Mouse (Mus musculus) hindbrain, embryonic 13.5 days (tissue): ENCODE measurements at regions not wholly inside any gene's neighbourhood (a gene's known extent, or its start where the extent isn't known, plus 50 kb on each side); places are given as distances from the start of the nearest gene placed in this dataset.

ENCODE experiments used
- ATAC-seq: fragments of 200-750 bp; cut with Nextera tagmentation; 2 replicates; pipeline ENCODE4 v1.8.0; 2017; ENCODE audit warnings: moderate TSS enrichment; ENCODE audit not compliant: low FRiP score
- H3K27ac ChIP-seq: fragments of 300-500 bp; sonication (generic); 2 replicates; pipeline ENCODE4 v1.5.1; 2015; ENCODE audit warnings: inconsistent platforms, mild to moderate bottlenecking, moderate library complexity
- H3K27me3 ChIP-seq: fragments of 300-500 bp; sonication (generic); 2 replicates; pipeline ENCODE4 v1.6.1; 2015; ENCODE audit warnings: mild to moderate bottlenecking, inconsistent platforms
- H3K36me3 ChIP-seq: fragments of 300-500 bp; sonication (generic); 2 replicates; pipeline ENCODE4 v1.6.1; 2015; ENCODE audit warnings: mild to moderate bottlenecking, inconsistent platforms
- H3K4me1 ChIP-seq: fragments of 300-500 bp; sonication (generic); replicated peaks from 2 replicates; pipeline ENCODE4 v1.6.1; 2015; ENCODE audit warnings: inconsistent platforms
- H3K4me2 ChIP-seq: fragments of 300-500 bp; sonication (generic); 2 replicates; pipeline ENCODE4 v1.6.1; 2015; ENCODE audit warnings: inconsistent platforms, mild to moderate bottlenecking, moderate library complexity
- H3K4me3 ChIP-seq: fragments of 300-500 bp; sonication (generic); 2 replicates; pipeline ENCODE4 v1.5.1; 2015; ENCODE audit warnings: mild to moderate bottlenecking, inconsistent platforms
- H3K9ac ChIP-seq: fragments of 300-500 bp; sonication (generic); 2 replicates; pipeline ENCODE4 v1.6.1; 2015; ENCODE audit warnings: mild to moderate bottlenecking, inconsistent platforms
- H3K9me3 ChIP-seq: fragments of 300-500 bp; sonication (generic); 2 replicates; pipeline ENCODE4 v1.6.1; 2016; ENCODE audit warnings: inconsistent platforms
- WGBS: fragments of 180-500 bp; shearing (Covaris S2); methylation state at CpG from one replicate; pipeline ENCODE4 v1.1.7; 2015; 5-methylcytosine and 5-hydroxymethylcytosine counted together

- H3K4me3 ChIP-seq, result no peak overlapping the region
- H3K4me2 ChIP-seq, result no peak overlapping the region
- 63% methylated on average over 6 of the region's 6 CpGs for WGBS
These were observed 259.0 kb upstream of the Gm5415 start for GRCm38 (mm10) chr1:32805890-32806630.

DNA sequence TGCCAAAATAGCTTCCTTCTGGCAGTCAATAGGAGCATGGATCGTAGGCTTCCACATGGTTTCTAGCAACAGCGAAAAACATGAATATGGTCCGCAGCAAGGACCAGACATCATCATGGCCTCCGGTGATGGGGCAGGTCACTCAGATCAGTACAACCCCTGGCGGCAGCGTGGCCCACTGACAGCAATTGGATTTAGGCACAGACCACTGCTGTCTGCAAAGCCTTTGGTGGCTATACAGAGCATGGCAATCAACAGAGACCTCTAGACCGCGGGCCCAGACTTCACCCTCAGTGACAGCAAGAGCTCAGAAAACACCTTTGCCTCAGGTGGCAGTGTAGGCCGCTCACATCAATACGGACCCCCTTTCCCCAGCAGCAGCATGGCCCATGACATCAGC lies 225.1 kb upstream of the Gm5415 start:
- Histone ChIP-seq H3K9ac (no peak overlapping the region), H3K4me3 (no peak overlapping the region), H3K4me1 (no peaks in the 10 kb centered on the region), H3K27ac (no peak overlapping the region), H3K9me3 (no peaks in the 10 kb centered on the region), H3K4me2 (no peak overlapping the region), H3K36me3 (no peaks in the 10 kb centered on the region), H3K27me3 (no peaks in the 10 kb centered on the region)
- 96% methylated on average over 10 of the region's 10 CpGs for WGBS
- ATAC-seq, result no peak

More at GRCm38 (mm10) chr1:32805890-32806630, 259.0 kb upstream of the Gm5415 start:
- Histone ChIP-seq H3K36me3 (no peaks in the 10 kb centered on the region), H3K9me3 (no peaks in the 10 kb centered on the region), H3K27ac (no peak overlapping the region), H3K4me1 (no peaks in the 10 kb centered on the region), H3K9ac (no peak overlapping the region), H3K27me3 (no peaks in the 10 kb centered on the region)
- ATAC-seq, result peak; percentile 59; the same call in 1 of the 2 replicates

DNA sequence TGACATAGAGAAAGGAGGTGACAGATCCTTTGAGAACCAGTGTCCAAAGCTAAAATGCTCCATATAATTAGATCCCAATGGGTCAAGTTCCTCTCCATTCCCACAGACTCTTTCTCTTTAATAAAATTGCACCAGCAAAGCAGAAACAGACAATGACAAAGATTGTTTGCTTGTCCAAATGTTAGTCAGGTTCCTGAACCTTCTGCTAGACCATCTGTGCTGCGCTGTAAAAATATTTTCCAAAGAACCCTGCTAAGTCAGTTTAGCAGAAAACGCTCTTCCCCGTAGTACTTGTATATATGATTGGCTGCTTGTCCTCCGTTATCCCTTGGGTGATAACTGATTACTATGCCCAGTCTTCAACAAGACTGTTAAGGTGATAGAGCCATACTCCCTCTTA lies 221.0 kb upstream of the Gm5415 start:
- no peaks in the 10 kb centered on the region for H3K27me3 ChIP-seq
- WGBS, result 84% methylated on average over 4 of the region's 4 CpGs
- no peak overlapping the region for H3K9ac ChIP-seq
- H3K4me2 ChIP-seq, result no peak overlapping the region
- no peak overlapping the region for H3K27ac ChIP-seq
- no peak overlapping the region for H3K4me3 ChIP-seq
- no peak for ATAC-seq
- no peaks in the 10 kb centered on the region for H3K36me3 ChIP-seq
- H3K9me3 ChIP-seq, result no peaks in the 10 kb centered on the region
- H3K4me1 ChIP-seq, result no peaks in the 10 kb centered on the region

DNA sequence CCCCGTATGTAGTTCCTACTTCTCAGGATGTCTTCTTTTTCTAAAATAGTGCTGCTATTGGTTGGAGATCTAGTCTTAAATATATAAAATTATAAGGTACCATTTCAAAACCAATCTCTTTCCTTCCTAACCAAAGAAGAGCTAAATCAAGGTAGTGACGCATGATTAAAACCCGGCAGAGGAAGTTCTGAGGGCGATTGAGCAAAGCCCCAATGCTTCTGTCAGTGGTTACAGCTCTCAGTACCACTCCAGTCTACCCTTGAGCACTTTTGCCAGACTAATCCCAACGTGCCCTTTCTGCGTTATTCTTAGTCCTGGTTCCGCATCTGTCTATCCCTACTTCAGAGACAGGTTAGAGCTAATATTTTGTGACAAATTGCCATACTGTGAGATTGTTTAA lies 201.1 kb upstream of the Gm5415 start:
- H3K4me2 ChIP-seq, result no peak overlapping the region
- no peak for ATAC-seq
- H3K27me3 ChIP-seq, result no peaks in the 10 kb centered on the region
- 84% methylated on average over 7 of the region's 7 CpGs for WGBS
- H3K9ac ChIP-seq, result no peak overlapping the region
- H3K36me3 ChIP-seq, result no peaks in the 10 kb centered on the region
- no peak overlapping the region for H3K4me3 ChIP-seq
- H3K4me1 ChIP-seq, result no peaks in the 10 kb centered on the region
- no peak overlapping the region for H3K27ac ChIP-seq
- H3K9me3 ChIP-seq, result no peaks in the 10 kb centered on the region

DNA sequence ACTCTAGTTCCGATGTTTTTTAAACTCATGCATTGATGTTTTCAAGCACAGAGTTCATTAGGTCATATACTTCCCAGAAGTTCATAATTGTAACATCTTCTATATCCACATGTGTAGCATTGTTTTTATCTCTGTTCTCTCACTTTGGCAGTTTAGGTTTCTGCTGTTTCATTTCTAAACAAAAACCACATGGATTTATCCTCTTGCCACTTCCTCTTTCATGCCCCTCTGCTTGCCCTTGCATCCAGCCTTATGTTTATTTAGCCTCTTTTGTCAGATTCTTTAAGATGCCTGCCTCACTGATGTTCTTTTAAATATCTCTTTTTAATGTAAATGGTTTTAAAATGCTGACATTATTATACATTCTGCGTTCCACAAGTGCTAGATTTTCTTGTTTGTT lies 199.2 kb upstream of the Gm5415 start:
- Histone ChIP-seq H3K27ac (no peak overlapping the region), H3K4me1 (no peaks in the 10 kb centered on the region), H3K9me3 (no peaks in the 10 kb centered on the region), H3K4me3 (no peak overlapping the region), H3K9ac (no peak overlapping the region), H3K27me3 (no peaks in the 10 kb centered on the region), H3K36me3 (no peaks in the 10 kb centered on the region), H3K4me2 (no peak overlapping the region)
- 73% methylated on average over 2 of the region's 2 CpGs for WGBS
- ATAC-seq, result no peak
